Mouse (Mus musculus): ENCODE data around the gene Slc35c1. TPM values are rescaled to one million over a fixed set of nuclear protein-coding genes. Genes with fewer than 3 reads are reported as not detected.

Gene Slc35c1
- total RNA-seq, 2 experiments from 2014 or later: 28.7 to 82.5 TPM

- ATAC-seq (ENCODE audit: poor library complexity, severe bottlenecking): no peak
Measured at GRCm38 (mm10) chr2:92437366-92437765, 23.0 kb downstream of the Slc35c1 start.

- no peak for ATAC-seq (ENCODE audit: poor library complexity, severe bottlenecking)
Measured at GRCm38 (mm10) chr2:92435023-92435422, 25.3 kb downstream of the Slc35c1 start.

- peak; percentile 8 for ATAC-seq (ENCODE audit: poor library complexity, severe bottlenecking)
Measured at GRCm38 (mm10) chr2:92434375-92434745, 26.0 kb downstream of the Slc35c1 start.

- peak; percentile 91 for ATAC-seq (ENCODE audit: poor library complexity, severe bottlenecking)
Measured at GRCm38 (mm10) chr2:92433578-92434374, 26.6 kb downstream of the Slc35c1 start, which contains the start of gene Cry2. Gene Cry2, minus strand, starts transcription at chr2:92434043.

GRCm38 (mm10) chr2:92432299-92433295, 27.7 kb downstream of the Slc35c1 start:
- ATAC-seq (ENCODE audit: poor library complexity, severe bottlenecking): no peak

- ATAC-seq (ENCODE audit: poor library complexity, severe bottlenecking): no peak
Measured at GRCm38 (mm10) chr2:92431611-92432179, 28.6 kb downstream of the Slc35c1 start.

GRCm38 (mm10) chr2:92430723-92431541, 29.4 kb downstream of the Slc35c1 start:
- ATAC-seq (ENCODE audit: poor library complexity, severe bottlenecking): no peak

- ATAC-seq (ENCODE audit: poor library complexity, severe bottlenecking): no peak
Measured at GRCm38 (mm10) chr2:92430089-92430488, 30.2 kb downstream of the Slc35c1 start.

GRCm38 (mm10) chr2:92427882-92428281, 32.5 kb downstream of the Slc35c1 start:
- no peak for ATAC-seq (ENCODE audit: poor library complexity, severe bottlenecking)

GRCm38 (mm10) chr2:92426426-92426825, 33.9 kb downstream of the Slc35c1 start:
- ATAC-seq (ENCODE audit: poor library complexity, severe bottlenecking): no peak

- ATAC-seq (ENCODE audit: poor library complexity, severe bottlenecking): no peak
Measured at GRCm38 (mm10) chr2:92425366-92425765, 35.0 kb downstream of the Slc35c1 start.

- no peak for ATAC-seq (ENCODE audit: poor library complexity, severe bottlenecking)
Measured at GRCm38 (mm10) chr2:92424462-92425308, 35.7 kb downstream of the Slc35c1 start.

- no peak for ATAC-seq (ENCODE audit: poor library complexity, severe bottlenecking)
Measured at GRCm38 (mm10) chr2:92423702-92424461, 36.5 kb downstream of the Slc35c1 start.

GRCm38 (mm10) chr2:92423156-92423555, 37.2 kb downstream of the Slc35c1 start:
- no peak for ATAC-seq (ENCODE audit: poor library complexity, severe bottlenecking)

GRCm38 (mm10) chr2:92422388-92423135, 37.8 kb downstream of the Slc35c1 start:
- ATAC-seq (ENCODE audit: poor library complexity, severe bottlenecking): peak; percentile 88

- ATAC-seq (ENCODE audit: poor library complexity, severe bottlenecking): no peak
Measured at GRCm38 (mm10) chr2:92421723-92422387, 38.5 kb downstream of the Slc35c1 start.

GRCm38 (mm10) chr2:92411705-92412104, 48.6 kb downstream of the Slc35c1 start:
- ATAC-seq (ENCODE audit: poor library complexity, severe bottlenecking): no peak
